Comparison of ENCODE assay signal across 25 mouse cellular contexts in the genomic region with DNA sequence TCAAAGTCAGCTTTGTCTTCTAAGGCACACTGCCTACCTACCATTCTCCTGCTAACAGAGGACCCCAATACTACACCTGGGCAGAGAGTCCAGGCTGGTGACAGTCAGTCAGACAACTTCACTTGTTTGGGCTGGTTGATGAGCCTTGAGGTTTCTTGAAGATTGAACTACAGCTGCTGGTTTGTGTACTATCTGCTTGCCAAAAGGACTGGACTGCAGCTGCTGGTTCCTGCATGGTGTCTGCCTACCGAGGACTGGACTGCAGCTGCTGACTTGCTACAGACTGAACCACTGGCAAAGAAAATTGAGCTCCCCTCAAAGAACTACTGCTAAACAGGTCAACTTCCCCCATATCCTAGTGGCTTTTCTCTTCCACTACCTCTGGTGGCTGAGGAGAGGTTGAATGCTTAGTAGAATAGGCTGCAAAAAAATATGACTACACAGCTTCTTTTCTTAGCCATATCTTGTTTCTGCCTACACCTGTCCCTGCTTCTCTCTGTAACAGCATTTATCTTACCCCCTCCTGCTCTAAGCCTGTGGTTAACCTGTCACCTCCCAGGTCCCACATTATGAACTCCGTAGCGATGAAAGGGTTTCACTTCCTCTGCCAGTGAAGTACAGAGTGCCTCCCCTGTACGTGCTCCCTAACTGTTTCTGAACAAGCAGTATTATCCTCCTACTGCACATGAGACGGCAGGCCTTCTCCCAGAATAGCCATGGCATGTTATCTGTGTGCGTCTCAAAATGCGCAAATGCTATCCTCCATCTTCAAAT.
DNase-seq lines count a peak whose midpoint lies in the region; ATAC-seq lines count a peak whose summit lies in the region.
"Had no signal": no experiment of that assay in that cellular context is flagged by ENCODE, and none has a peak within 500 bp of the region (broad histone marks: within the 10 kb centered on the region; RNA-seq: fewer than 3 reads in every experiment).

No protein-coding gene starts in this region.

- peak; percentile 67 for ATAC-seq in frontal cortex, adult (ENCODE audit: low TSS enrichment)
- ATAC-seq in megakaryocyte progenitor cell, adult 5-6 weeks (replicated peaks; ENCODE audit: poor library complexity), result peak; percentile 35; the same call in 1 of the 2 replicates
- ATAC-seq in CD4-positive, CD25-positive, alpha-beta regulatory T cell, adult 4 months, result no peak
- ATAC-seq: forebrain, embryonic 16.5 days; liver, embryonic 12.5 days; liver, postnatal 0 days; midbrain, embryonic 13.5 days had no signal

- DNase-seq in frontal cortex, postnatal 14 days (ENCODE audit: low spot score in 2 of 2), result no peak
- peak; percentile 7 for DNase-seq in thymus, postnatal 0 days (ENCODE audit: low spot score)
- no peak for DNase-seq in thymus, postnatal 36 days
- no peak for DNase-seq in lung, postnatal 10 days
- DNase-seq in cerebellum, postnatal 10 days, result no peak
- DNase-seq: adrenal gland, postnatal 25 days; cerebellum, adult 11-12 months; cerebellum, adult 9-11 months; gastrocnemius, postnatal 14 days; heart, adult 2 months; heart, postnatal 36 days; kidney, adult 18-20 months; kidney, postnatal 36 days; liver, postnatal 0 days; lung, postnatal 4 days; retina, postnatal 1 day; right cerebral cortex, postnatal 25 days; spleen, adult 18-20 months; thymus, adult 2 months had no signal
